Mouse (Mus musculus) liver, postnatal 0 days (tissue): ENCODE data around the gene Snx17. TPM values are rescaled to one million over a fixed set of nuclear protein-coding genes. Genes with fewer than 3 reads are reported as not detected.

ENCODE experiments used
- ATAC-seq: fragments of 200-750 bp; cut with Nextera tagmentation; 2 replicates; pipeline ENCODE4 v1.8.0; 2017; ENCODE audit warnings: mild to moderate bottlenecking, moderate library complexity
- DNase-seq: peaks from one replicate; pipeline ENCODE4 v3.0.0-alpha.2; 2016
- H3K27ac ChIP-seq: fragments of 300-500 bp; sonication (generic); 2 replicates; pipeline ENCODE4 v1.5.1; 2014; ENCODE audit warnings: antibody characterized with exemption, moderate library complexity, mild to moderate bottlenecking, low read depth
- H3K27me3 ChIP-seq: fragments of 300-500 bp; sonication (generic); 2 replicates; pipeline ENCODE4 v1.6.1; 2014; ENCODE audit warnings: low read length, control low read depth, mixed read lengths; ENCODE audit not compliant: insufficient read depth
- H3K36me3 ChIP-seq: fragments of 300-500 bp; sonication (generic); replicated peaks from 2 replicates; pipeline ENCODE4 v1.6.1; 2014; ENCODE audit warnings: mild to moderate bottlenecking, control low read depth, low read length, moderate library complexity, mixed read lengths; ENCODE audit not compliant: insufficient read depth
- H3K4me1 ChIP-seq: fragments of 300-500 bp; sonication (generic); 2 replicates; pipeline ENCODE4 v1.6.1; 2014; ENCODE audit warnings: antibody characterized with exemption, mild to moderate bottlenecking, control low read depth; ENCODE audit not compliant: insufficient read depth
- H3K4me2 ChIP-seq: fragments of 300-500 bp; sonication (generic); 2 replicates; pipeline ENCODE4 v1.6.1; 2014; ENCODE audit warnings: low read depth, mild to moderate bottlenecking, low read length, moderate library complexity, mixed read lengths
- H3K4me3 ChIP-seq: fragments of 300-500 bp; sonication (generic); 2 replicates; pipeline ENCODE4 v1.5.1; 2014; ENCODE audit warnings: low read depth, low read length
- H3K9ac ChIP-seq: fragments of 300-500 bp; sonication (generic); replicated peaks from 2 replicates; pipeline ENCODE4 v1.6.1; 2014; ENCODE audit warnings: mild to moderate bottlenecking, moderate library complexity
- H3K9me3 ChIP-seq: fragments of 300-500 bp; sonication (generic); 2 replicates; pipeline ENCODE4 v1.6.1; 2016; ENCODE audit warnings: mild to moderate bottlenecking, control low read depth, low read length, mixed read lengths
- CTCF ChIP-seq: sonication (generic); IDR thresholded peaks from 2 replicates; pipeline ENCODE4 v1.5.1; 2016; ENCODE audit warnings: antibody characterized with exemption, low read depth
- EP300 ChIP-seq: IDR thresholded peaks from 2 replicates; pipeline ENCODE4 v1.6.1; 2016; ENCODE audit warnings: antibody characterized with exemption, low read depth, mild to moderate bottlenecking
- WGBS: fragments of 180-500 bp; shearing (Covaris S2); extraction: QIAGEN DNeasy Blood & Tissue Kit; methylation state at CpG from one replicate; pipeline ENCODE4 v1.1.7; 2014; ENCODE audit not compliant: insufficient replicate concordance; 5-methylcytosine and 5-hydroxymethylcytosine counted together
- polyA plus RNA-seq: library from polyadenylated mRNA; unstranded; fragments of >200 nt; fragmentation: Nextera tagmentation; extraction: Ambion mirVana; gene quantifications from 2 replicates; pipeline ENCODE4 v1.2.1, GENCODE M21; 2015

Gene Snx17
- polyA plus RNA-seq, 1 experiment from 2014 or later, result 29.9 TPM

GRCm38 (mm10) chr5:31195671-31196070, 2.6 kb downstream of the Snx17 start:
- no peak for ATAC-seq
- WGBS, result 75% methylated on average over 4 of the region's 4 CpGs
- Histone ChIP-seq H3K4me1 (peaks cover 19% of the 10 kb centered on the region), H3K9ac (no peak overlapping the region), H3K27ac (no peak overlapping the region), H3K36me3 (peaks cover 63% of the 10 kb centered on the region), H3K9me3 (peaks cover 3% of the 10 kb centered on the region; the same call in 1 of the 2 replicates), H3K4me2 (no peak overlapping the region), H3K4me3 (no peak overlapping the region), H3K27me3 (no peaks in the 10 kb centered on the region)
- DNase-seq, result no peak
- TF ChIP-seq EP300 (no peak), CTCF (no peak)

DNA sequence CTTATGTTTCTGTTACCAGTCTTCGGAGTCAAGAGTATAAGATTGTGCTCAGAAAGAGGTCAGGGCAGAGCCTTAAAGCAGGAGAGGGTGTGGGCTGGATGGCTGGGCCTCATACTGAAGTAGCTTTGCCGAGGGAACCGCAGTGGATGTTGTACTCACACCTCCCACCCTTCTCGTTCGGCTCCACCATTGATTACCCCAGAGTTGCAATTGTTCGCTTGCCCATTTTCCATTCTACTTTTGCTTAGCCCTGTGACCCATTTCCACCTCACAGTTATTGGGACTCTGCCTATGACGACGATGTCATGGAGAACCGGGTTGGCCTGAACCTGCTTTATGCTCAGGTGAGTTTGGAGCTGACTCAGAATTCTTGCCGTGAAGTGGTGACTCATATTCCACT, 3.2 kb downstream of the Snx17 start:
- Histone ChIP-seq H3K27ac (no peak overlapping the region), H3K9ac (no peak overlapping the region), H3K4me1 (peaks cover 24% of the 10 kb centered on the region), H3K4me2 (no peak overlapping the region), H3K9me3 (peaks cover 3% of the 10 kb centered on the region; the same call in 1 of the 2 replicates), H3K4me3 (no peak overlapping the region), H3K36me3 (peaks cover 60% of the 10 kb centered on the region), H3K27me3 (no peaks in the 10 kb centered on the region)
- DNase-seq, result no peak
- no peak for ATAC-seq
- 91% methylated on average over 10 of the region's 10 CpGs for WGBS
- TF ChIP-seq CTCF, result no peak
- TF ChIP-seq EP300, result no peak

DNA sequence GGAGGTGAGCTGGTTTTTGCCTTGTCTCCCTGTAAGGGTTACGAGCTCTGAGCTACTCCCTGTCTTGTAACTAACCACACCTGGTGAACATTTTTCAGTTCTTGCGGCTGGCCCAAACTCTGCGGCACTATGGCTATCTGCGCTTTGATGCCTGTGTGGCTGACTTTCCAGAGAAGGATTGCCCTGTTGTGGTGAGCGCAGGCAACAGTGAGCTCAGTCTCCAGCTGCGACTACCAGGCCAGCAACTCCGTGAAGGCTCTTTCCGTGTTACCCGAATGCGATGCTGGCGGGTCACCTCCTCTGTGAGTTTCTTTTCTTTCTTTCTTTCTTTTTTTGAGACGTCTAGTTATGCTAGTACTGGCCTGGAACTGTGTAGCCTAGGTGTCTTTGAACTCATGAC, 4.0 kb downstream of the Snx17 start:
- H3K4me2 ChIP-seq, result no peak overlapping the region
- DNase-seq, result no peak
- 90% methylated on average over 12 of the region's 12 CpGs for WGBS
- H3K4me3 ChIP-seq, result no peak overlapping the region
- peaks cover 3% of the 10 kb centered on the region; the same call in 1 of the 2 replicates for H3K9me3 ChIP-seq
- H3K9ac ChIP-seq, result no peak overlapping the region
- H3K27me3 ChIP-seq, result no peaks in the 10 kb centered on the region
- peaks cover 60% of the 10 kb centered on the region for H3K36me3 ChIP-seq
- TF ChIP-seq EP300, result no peak
- no peak for TF ChIP-seq CTCF
- no peak overlapping the region for H3K27ac ChIP-seq
- no peak for ATAC-seq
- H3K4me1 ChIP-seq, result peaks cover 25% of the 10 kb centered on the region

DNA sequence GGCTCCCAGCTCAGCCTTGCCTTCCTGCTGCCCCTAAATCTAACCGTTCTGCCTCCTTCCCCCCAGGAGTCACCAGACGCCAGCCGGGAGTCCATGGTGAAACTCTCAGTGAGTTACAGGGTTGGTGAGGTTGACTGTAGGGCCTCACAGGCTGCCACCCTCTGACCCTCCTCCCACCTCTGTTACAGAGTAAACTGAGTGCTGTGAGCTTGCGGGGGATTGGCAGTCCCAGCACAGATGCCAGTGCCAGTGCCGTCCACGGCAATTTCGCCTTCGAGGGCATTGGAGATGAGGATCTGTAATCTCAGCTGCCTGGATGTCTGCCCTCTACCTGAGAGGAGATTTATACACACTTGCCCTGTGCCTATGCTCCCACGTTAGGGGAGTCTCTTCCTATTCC, 5.1 kb downstream of the Snx17 start:
- DNase-seq, result no peak
- TF ChIP-seq CTCF, result no peak
- TF ChIP-seq EP300, result no peak

DNA sequence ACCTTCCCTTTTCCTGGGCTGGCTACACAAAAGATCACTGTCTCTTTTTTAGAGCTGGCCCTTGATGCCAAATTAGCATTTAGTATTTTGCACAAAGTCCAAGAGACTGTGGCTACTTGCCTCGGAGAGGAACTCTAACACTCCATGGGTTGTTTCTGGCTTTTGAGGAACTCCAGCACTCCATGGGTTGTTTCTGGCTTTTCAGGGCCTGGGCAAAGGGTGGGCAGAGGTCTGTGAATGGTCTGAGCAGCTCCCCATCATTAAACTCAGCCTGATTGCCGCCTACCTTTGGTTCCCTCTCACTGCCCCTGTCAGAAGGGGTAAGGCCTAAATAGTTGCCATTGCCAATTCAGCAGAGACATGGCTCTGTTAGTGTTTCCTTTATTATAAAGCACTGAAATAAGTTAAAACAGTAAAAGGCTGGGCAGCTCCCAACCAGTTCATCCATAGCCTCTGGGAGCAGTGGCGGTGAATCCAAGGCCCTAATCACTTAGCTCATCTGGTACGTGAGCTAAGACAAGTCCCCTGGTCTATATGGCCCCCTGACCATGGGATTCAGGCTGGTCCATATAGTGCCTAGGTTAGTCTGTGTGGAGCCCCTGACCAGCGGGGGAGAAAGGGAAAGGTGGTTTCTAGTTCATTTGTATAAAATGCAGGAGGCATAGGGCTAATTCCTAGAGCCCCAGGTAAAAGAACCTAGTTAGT, 5.7 kb downstream of the Snx17 start:
- peaks cover 31% of the 10 kb centered on the region for H3K4me1 ChIP-seq
- no peak for ATAC-seq
- TF ChIP-seq EP300, result no peak
- no peak for TF ChIP-seq CTCF
- no peak overlapping the region for H3K4me3 ChIP-seq
- WGBS, result 85% methylated on average over 5 of the region's 5 CpGs
- no peak overlapping the region for H3K27ac ChIP-seq
- H3K27me3 ChIP-seq, result no peaks in the 10 kb centered on the region
- H3K9me3 ChIP-seq, result peaks cover 3% of the 10 kb centered on the region; the same call in 1 of the 2 replicates
- DNase-seq, result no peak
- H3K36me3 ChIP-seq, result peaks cover 72% of the 10 kb centered on the region
- H3K9ac ChIP-seq, result no peak overlapping the region
- no peak overlapping the region for H3K4me2 ChIP-seq

More for the DNA sequence above, 5.1 kb downstream of the Snx17 start:
- H3K9ac ChIP-seq, result no peak overlapping the region
- H3K4me2 ChIP-seq, result no peak overlapping the region
- peaks cover 66% of the 10 kb centered on the region for H3K36me3 ChIP-seq
- no peak overlapping the region for H3K27ac ChIP-seq
- peaks cover 3% of the 10 kb centered on the region; the same call in 1 of the 2 replicates for H3K9me3 ChIP-seq
- no peaks in the 10 kb centered on the region for H3K27me3 ChIP-seq
- no peak overlapping the region for H3K4me3 ChIP-seq
- H3K4me1 ChIP-seq, result peaks cover 31% of the 10 kb centered on the region
- 76% methylated on average over 9 of the region's 9 CpGs for WGBS
- ATAC-seq, result no peak

- WGBS, result 93% methylated on average over 19 of the region's 19 CpGs
- no peak for ATAC-seq
- H3K36me3 ChIP-seq, result peaks cover 78% of the 10 kb centered on the region
Observed at GRCm38 (mm10) chr5:31199321-31199892, 6.4 kb downstream of the Snx17 start.

More at GRCm38 (mm10) chr5:31199321-31199892, 6.4 kb downstream of the Snx17 start:
- H3K27ac ChIP-seq, result no peak overlapping the region
- H3K27me3 ChIP-seq, result no peaks in the 10 kb centered on the region
- H3K4me1 ChIP-seq, result peaks cover 26% of the 10 kb centered on the region
- peaks cover 3% of the 10 kb centered on the region; the same call in 1 of the 2 replicates for H3K9me3 ChIP-seq
- DNase-seq, result no peak
- no peak overlapping the region for H3K4me3 ChIP-seq
- H3K9ac ChIP-seq, result no peak overlapping the region
- H3K4me2 ChIP-seq, result no peak overlapping the region
- TF ChIP-seq CTCF (no peak), EP300 (no peak)
